Mouse (Mus musculus): ENCODE results near the gene Tln1. TPM values are rescaled to one million over a fixed set of nuclear protein-coding genes. Genes with fewer than 3 reads are reported as not detected.

The Tln1 gene
- total and polyA plus RNA-seq, 3 experiments = 22.9 to 146 (median 112) TPM

DNA sequence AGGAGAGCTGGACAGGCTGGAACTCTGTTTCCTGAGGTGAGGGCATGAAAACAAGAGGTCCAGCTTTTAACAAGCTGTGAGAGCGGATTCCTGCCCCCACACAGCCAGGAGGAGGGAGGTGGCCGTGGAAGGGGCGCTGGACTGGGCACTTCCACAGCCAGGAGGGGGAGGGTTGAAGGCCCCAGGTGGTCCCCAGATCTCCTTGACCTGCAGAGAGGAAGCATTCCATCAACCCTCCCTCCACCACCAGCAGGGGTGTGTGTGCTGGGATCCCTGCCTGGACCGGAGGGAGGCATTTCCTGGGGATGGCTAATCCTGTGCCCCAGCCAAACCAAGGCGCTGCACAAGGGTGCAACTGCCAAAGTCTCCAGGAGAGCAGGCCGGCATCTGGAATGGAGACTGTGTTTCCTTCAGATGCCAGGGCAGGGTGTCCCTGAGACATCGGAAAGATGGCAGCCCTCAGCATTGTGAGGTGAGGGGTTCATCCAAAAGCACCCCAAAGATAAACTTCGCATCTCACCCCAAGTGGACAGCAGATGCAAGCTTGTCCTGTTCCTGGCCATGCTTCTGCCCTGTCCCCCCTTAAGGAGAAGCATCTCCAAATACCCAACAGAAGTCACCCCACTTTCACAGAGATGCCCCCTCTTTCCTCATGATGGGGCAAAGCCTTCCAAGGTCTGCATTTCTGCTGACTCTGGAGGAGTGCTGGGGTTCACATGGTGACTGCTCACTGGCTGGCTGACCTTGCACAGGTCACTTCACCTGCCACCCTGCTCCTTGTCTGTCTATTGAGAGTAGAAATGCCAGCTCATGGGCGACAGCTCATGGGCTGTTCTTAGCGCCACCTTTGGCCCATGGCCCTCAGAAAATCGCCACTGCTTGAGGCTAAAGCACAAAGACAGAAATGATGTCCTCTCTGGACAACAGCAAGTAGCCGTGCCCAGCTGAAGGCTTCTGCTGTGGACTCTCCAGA lies 22.2 kb upstream of the Tln1 start, which contains the start of gene Msmp:
TSS of gene Msmp (minus strand) at position 51 of the 973 bp plus-strand sequence.
- Histone ChIP-seq H3K9ac (ENCODE audit: control insufficient read depth, low read depth, low read length, poor library complexity, severe bottlenecking) (no peak within 1 kb of the TSS), H3K36me3 (ENCODE audit: control insufficient read depth in 1 of 2, insufficient read depth in 2 of 2, low read length in 2 of 2) (peaks cover 0 to 8% of the 10 kb centered on the region in 2 experiments; a peak in 2 of 4 replicates), H3K9me3 (replicated peaks; ENCODE audit: insufficient read depth, low read length) (no peaks in the 10 kb centered on the region), H3K4me1 (ENCODE audit: control insufficient read depth in 1 of 2, insufficient read depth in 2 of 2, low read length in 2 of 2) (peaks cover 0 to 15% of the 10 kb centered on the region in 2 experiments; a peak in 3 of 4 replicates), H3K4me3 (ENCODE audit: control insufficient read depth in 1 of 2, insufficient read depth in 1 of 2, low read depth in 2 of 2, low read length in 2 of 2) (no peak within 1 kb of the TSS), H3K27me3 (ENCODE audit: control insufficient read depth in 1 of 2, insufficient read depth in 2 of 2, low read length in 2 of 2) (no peaks in the 10 kb centered on the region), H3K27ac (ENCODE audit: control insufficient read depth, low read depth, low read length) (no peak within 1 kb of the TSS), H3K79me2 (ENCODE audit: control insufficient read depth, insufficient read depth, low read length, poor library complexity) (no peaks in the 10 kb centered on the region; the same call in 1 of the 2 replicates)
- TF ChIP-seq TCF12 (IDR thresholded peaks at IDR 0.05; ENCODE audit: low read depth, low read length) = no peak
- TF ChIP-seq KAT2A (conservative IDR thresholded peaks at IDR 0.05; ENCODE audit: low read depth, low read length) = no peak
- TF ChIP-seq UBTF (IDR thresholded peaks at IDR 0.05; ENCODE audit: borderline replicate concordance, insufficient read depth, low read depth, low read length) = no peak
- no peak for TF ChIP-seq JUND (IDR thresholded peaks at IDR 0.05; ENCODE audit: low read depth, low read length)
- no peak for TF ChIP-seq GATA1 (IDR thresholded peaks at IDR 0.05; ENCODE audit: low read depth, low read length)
- no peak for TF ChIP-seq POLR2A (IDR thresholded peaks at IDR 0.05; ENCODE audit: control insufficient read depth in 1 of 2, insufficient read depth in 1 of 2, low read depth in 1 of 2, low read length in 2 of 2, poor library complexity in 1 of 2)
- TF ChIP-seq USF1 (IDR thresholded peaks at IDR 0.05; ENCODE audit: low read depth, low read length) = no peak
- TF ChIP-seq NELFE (IDR thresholded peaks at IDR 0.05; ENCODE audit: low read depth, low read length) = no peak
- TF ChIP-seq MYB (IDR thresholded peaks at IDR 0.05; ENCODE audit: low read depth, low read length) = no peak
- no peak for TF ChIP-seq CHD2 (IDR thresholded peaks at IDR 0.05; ENCODE audit: low read length)
- no peak for TF ChIP-seq CHD1 (IDR thresholded peaks at IDR 0.05; ENCODE audit: low read depth, low read length)
- no peak for TF ChIP-seq BHLHE40 (IDR thresholded peaks at IDR 0.05; ENCODE audit: borderline replicate concordance, low read depth, low read length)
- no peak for TF ChIP-seq POLR2AphosphoS2 (IDR thresholded peaks at IDR 0.05; ENCODE audit: low read length)
- no peak for TF ChIP-seq ZMIZ1 (IDR thresholded peaks at IDR 0.05; ENCODE audit: low read depth, low read length)
- no peak for TF ChIP-seq USF2 (IDR thresholded peaks at IDR 0.05; ENCODE audit: borderline replicate concordance in 1 of 2, insufficient read depth in 1 of 2, low read depth in 1 of 2, low read length in 2 of 2)
- no peak for TF ChIP-seq GABPA (IDR thresholded peaks at IDR 0.05; ENCODE audit: low read depth, low read length)
- no peak for TF ChIP-seq TAL1 (IDR thresholded peaks at IDR 0.05; ENCODE audit: low read length)
- TF ChIP-seq EP300 (IDR thresholded peaks at IDR 0.05; ENCODE audit: low read depth in 1 of 2, low read length in 2 of 2) = no peak
- no peak for DNase-seq (ENCODE audit: low read depth, low spot score)

DNA sequence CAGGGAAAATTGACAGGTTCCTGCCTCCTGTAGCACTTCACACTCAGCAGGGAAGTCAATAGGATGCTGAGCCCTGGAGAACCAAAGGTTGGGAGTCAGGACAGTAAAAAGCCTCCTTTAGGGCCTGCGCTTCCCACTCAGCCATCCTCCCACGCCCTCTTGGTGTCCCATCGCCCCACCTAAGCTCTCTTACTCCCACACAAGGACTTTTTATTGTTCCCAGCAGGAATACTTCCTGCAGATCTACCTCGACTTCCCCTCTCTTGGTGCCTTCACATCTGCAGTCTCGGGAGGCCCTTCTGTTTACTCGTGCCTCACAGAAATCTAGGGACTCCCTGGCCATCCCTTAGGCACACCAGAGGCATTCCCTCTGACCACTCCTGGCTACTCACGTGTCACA lies 20.9 kb upstream of the Tln1 start:
- Histone ChIP-seq H3K4me1 (ENCODE audit: control insufficient read depth in 1 of 2, insufficient read depth in 2 of 2, low read length in 2 of 2) (peaks cover 2 to 17% of the 10 kb centered on the region in 2 experiments; a peak in 3 of 4 replicates), H3K4me3 (ENCODE audit: control insufficient read depth in 1 of 2, insufficient read depth in 1 of 2, low read depth in 2 of 2, low read length in 2 of 2) (no peak overlapping the region), H3K27me3 (ENCODE audit: control insufficient read depth in 1 of 2, insufficient read depth in 2 of 2, low read length in 2 of 2) (no peaks in the 10 kb centered on the region), H3K9me3 (replicated peaks; ENCODE audit: insufficient read depth, low read length) (no peaks in the 10 kb centered on the region), H3K79me2 (ENCODE audit: control insufficient read depth, insufficient read depth, low read length, poor library complexity) (peaks cover 6% of the 10 kb centered on the region), H3K36me3 (ENCODE audit: control insufficient read depth in 1 of 2, insufficient read depth in 2 of 2, low read length in 2 of 2) (peaks cover 0 to 9% of the 10 kb centered on the region in 2 experiments; a peak in 2 of 4 replicates), H3K27ac (ENCODE audit: control insufficient read depth, low read depth, low read length) (no peak overlapping the region), H3K9ac (ENCODE audit: control insufficient read depth, low read depth, low read length, poor library complexity, severe bottlenecking) (no peak overlapping the region)
- TF ChIP-seq MYC (IDR thresholded peaks at IDR 0.05; ENCODE audit: low read depth, low read length) (no peak), TCF12 (IDR thresholded peaks at IDR 0.05; ENCODE audit: low read depth, low read length) (no peak), MEF2A (IDR thresholded peaks at IDR 0.05; ENCODE audit: extremely low read depth, insufficient replicate concordance, low read depth, low read length, poor library complexity, severe bottlenecking) (no peak), MAFK (IDR thresholded peaks at IDR 0.05; ENCODE audit: borderline replicate concordance, low read depth, low read length) (no peak), SIN3A (IDR thresholded peaks at IDR 0.05; ENCODE audit: low read length) (no peak), GABPA (IDR thresholded peaks at IDR 0.05; ENCODE audit: low read depth, low read length) (no peak), MYB (IDR thresholded peaks at IDR 0.05; ENCODE audit: low read depth, low read length) (no peak), TAL1 (IDR thresholded peaks at IDR 0.05; ENCODE audit: low read length) (no peak), SMC3 (IDR thresholded peaks at IDR 0.05; ENCODE audit: low read depth, low read length) (no peak), MAX (IDR thresholded peaks at IDR 0.05; ENCODE audit: low read length) (no peak), UBTF (IDR thresholded peaks at IDR 0.05; ENCODE audit: borderline replicate concordance, insufficient read depth, low read depth, low read length) (no peak), NRF1 (IDR thresholded peaks at IDR 0.05; ENCODE audit: insufficient read depth, low read depth, low read length, poor library complexity, severe bottlenecking) (no peak), ZC3H11A (IDR thresholded peaks at IDR 0.05; ENCODE audit: low read depth, low read length) (no peak), MXI1 (IDR thresholded peaks at IDR 0.05; ENCODE audit: low read depth, low read length) (no peak)
- no peak for DNase-seq (ENCODE audit: low read depth, low spot score)

Data from MEL (cell line).